18 mouse cellular contexts compared by ENCODE assay signal in the genomic region with DNA sequence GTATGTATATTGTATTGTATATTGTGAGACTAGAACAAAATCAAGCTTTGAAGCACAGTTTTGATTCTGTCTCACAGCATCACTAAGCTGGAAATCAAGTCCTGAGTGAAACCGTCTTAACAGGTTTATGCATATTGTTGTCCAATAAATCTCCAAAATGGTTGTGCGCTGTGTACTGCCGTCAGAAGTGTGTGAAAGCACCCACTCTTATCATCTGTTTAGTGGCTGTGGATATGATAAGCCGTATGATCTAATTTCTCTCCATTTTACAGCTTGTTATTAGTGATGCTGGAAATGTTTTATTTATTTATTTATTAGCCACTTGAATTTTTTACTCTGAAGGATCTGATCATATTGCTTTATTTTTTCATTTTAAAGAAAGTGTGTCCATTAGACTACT. TPM values are rescaled to one million over a fixed set of nuclear protein-coding genes. Genes with fewer than 3 reads are reported as not detected.
"Had no signal": no experiment of that assay in that cellular context is flagged by ENCODE, and none has a peak within 500 bp of the region (broad histone marks: within the 10 kb centered on the region; RNA-seq: fewer than 3 reads in every experiment).

No protein-coding gene starts in this region.

- H3K27ac ChIP-seq: macrophage; midbrain, embryonic 13.5 days; midbrain, embryonic 15.5 days; neural tube, embryonic 12.5 days; stomach, embryonic 15.5 days; stomach, postnatal 0 days had no signal

- DNase-seq: lung, adult 18-20 months; lung, embryonic 14.5 days; lung, postnatal 10 days; right cerebral cortex, postnatal 14 days; thymus, adult 2 months; thymus, postnatal 25 days; thymus, postnatal 4 days had no signal

- H3K9me3 ChIP-seq: midbrain, embryonic 13.5 days; midbrain, embryonic 15.5 days; neural tube, embryonic 12.5 days; stomach, embryonic 15.5 days had no signal

- ATAC-seq: midbrain, embryonic 13.5 days; midbrain, embryonic 15.5 days had no signal

- H3K36me3 ChIP-seq: midbrain, embryonic 13.5 days; midbrain, embryonic 15.5 days; neural tube, embryonic 12.5 days; stomach, embryonic 15.5 days had no signal

- H3K4me2 ChIP-seq: lung, embryonic 14.5 days; midbrain, embryonic 11.5 days; midbrain, embryonic 13.5 days; midbrain, embryonic 15.5 days; neural tube, embryonic 12.5 days; stomach, embryonic 15.5 days had no signal

- H3K4me3 ChIP-seq: megakaryocyte, embryonic 14.5 days; midbrain, embryonic 13.5 days; midbrain, embryonic 15.5 days; neural tube, embryonic 12.5 days; stomach, embryonic 15.5 days had no signal

- H3K27me3 ChIP-seq: megakaryocyte, embryonic 14.5 days; midbrain, embryonic 13.5 days; midbrain, embryonic 15.5 days; neural tube, embryonic 12.5 days; stomach, embryonic 15.5 days had no signal

- H3K4me1 ChIP-seq: midbrain, embryonic 13.5 days; midbrain, embryonic 15.5 days; neural tube, embryonic 12.5 days; stomach, embryonic 15.5 days had no signal

- H3K9ac ChIP-seq: lung, embryonic 14.5 days; midbrain, embryonic 13.5 days; midbrain, embryonic 15.5 days; neural tube, embryonic 12.5 days; stomach, embryonic 15.5 days had no signal

RNA-seq across cellular contexts. Expression of a gene that starts 34.7 kb away (rescaled TPM):
- total RNA-seq: midbrain, postnatal 0 days; monocyte, adult 5-6 weeks had no signal
- polyA plus RNA-seq: neural tube, embryonic 12.5 days; spleen, adult 2 months had no signal
